Mouse (Mus musculus): Measurements from ENCODE around the gene Enpp3. TPM values are rescaled to one million over a fixed set of nuclear protein-coding genes. Genes with fewer than 3 reads are reported as not detected.

Gene Enpp3
- 0.19 TPM in 1 of 2 replicates, not detected in the other for polyA plus RNA-seq (2012; ENCODE audit: low replicate concordance)

GRCm38 (mm10) chr10:24842676-24843075, at the start of gene Enpp3:
Enpp3 (minus strand) TSS chr10:24842823.

GRCm38 (mm10) chr10:24869760-24870290, 27.2 kb upstream of the Enpp3 start, which contains the start of gene Med23:
Med23 (plus strand) TSS chr10:24869986.

Other genes starting within 250 kb of the Enpp3 start
- gene Ccn2, start 247.4 kb downstream of the Enpp3 start, polyA plus RNA-seq (2012; ENCODE audit: low replicate concordance) = 0.46 and 4.8 TPM in 2 replicates
- 5.6 and 13.2 TPM in 2 replicates for gene Enpp1, start 130.7 kb downstream of the Enpp3 start, polyA plus RNA-seq (2012; ENCODE audit: low replicate concordance)
- gene Med23, start 27.2 kb upstream of the Enpp3 start, polyA plus RNA-seq (2012; ENCODE audit: low replicate concordance) = 2.2 and 10.8 TPM in 2 replicates
- 0.54 and 1.0 TPM in 2 replicates for gene Arg1, start 84.7 kb upstream of the Enpp3 start, polyA plus RNA-seq (2012; ENCODE audit: low replicate concordance)